Mouse (Mus musculus) 416B (cell line): ENCODE measurements around the gene Plcb1.

ENCODE experiments used
- DNase-seq: peaks from one replicate; pipeline ENCODE4 v3.0.0; 2011; ENCODE audit warnings: low read depth

The Plcb1 gene

GRCm38 (mm10) chr2:135072503-135072902, 286.6 kb downstream of the Plcb1 start:
- no peak for DNase-seq

- DNase-seq, result no peak
Measured at GRCm38 (mm10) chr2:135073014-135073413, 287.1 kb downstream of the Plcb1 start.

- DNase-seq, result no peak
Measured at GRCm38 (mm10) chr2:135075375-135075774, 289.5 kb downstream of the Plcb1 start.

GRCm38 (mm10) chr2:135092588-135093162, 306.8 kb downstream of the Plcb1 start:
- DNase-seq, result no peak

- no peak for DNase-seq
Measured at GRCm38 (mm10) chr2:135101292-135101691, 315.4 kb downstream of the Plcb1 start.

GRCm38 (mm10) chr2:135101943-135102342, 316.1 kb downstream of the Plcb1 start:
- DNase-seq, result no peak

- DNase-seq, result no peak
Measured at GRCm38 (mm10) chr2:135106649-135107048, 320.8 kb downstream of the Plcb1 start.

- DNase-seq, result no peak
Measured at GRCm38 (mm10) chr2:135108607-135109006, 322.7 kb downstream of the Plcb1 start.

GRCm38 (mm10) chr2:135114501-135115128, 328.7 kb downstream of the Plcb1 start:
- no peak for DNase-seq

- no peak for DNase-seq
Measured at GRCm38 (mm10) chr2:135123057-135123456, 337.2 kb downstream of the Plcb1 start.

GRCm38 (mm10) chr2:135123695-135124343, 338.0 kb downstream of the Plcb1 start:
- DNase-seq, result no peak

- DNase-seq, result no peak
Measured at GRCm38 (mm10) chr2:135140576-135140975, 354.7 kb downstream of the Plcb1 start.

GRCm38 (mm10) chr2:135152289-135152688, 366.4 kb downstream of the Plcb1 start:
- DNase-seq, result no peak

GRCm38 (mm10) chr2:135153248-135153647, 367.4 kb downstream of the Plcb1 start:
- DNase-seq, result no peak

- no peak for DNase-seq
Measured at GRCm38 (mm10) chr2:135156055-135156454, 370.2 kb downstream of the Plcb1 start.

- no peak for DNase-seq
Measured at GRCm38 (mm10) chr2:135157961-135158360, 372.1 kb downstream of the Plcb1 start.

GRCm38 (mm10) chr2:135161673-135162072, 375.8 kb downstream of the Plcb1 start:
- DNase-seq, result no peak

- DNase-seq, result no peak
Measured at GRCm38 (mm10) chr2:135165512-135165911, 379.6 kb downstream of the Plcb1 start.

GRCm38 (mm10) chr2:135175544-135175943, 389.7 kb downstream of the Plcb1 start:
- DNase-seq, result no peak

GRCm38 (mm10) chr2:135187659-135188058, 401.8 kb downstream of the Plcb1 start:
- no peak for DNase-seq

- no peak for DNase-seq
Measured at GRCm38 (mm10) chr2:135200830-135201229, 415.0 kb downstream of the Plcb1 start.

GRCm38 (mm10) chr2:135202390-135202789, 416.5 kb downstream of the Plcb1 start:
- no peak for DNase-seq
